Mouse (Mus musculus): Measurements from ENCODE around the gene Wdr20. TPM values are rescaled to one million over a fixed set of nuclear protein-coding genes. Genes with fewer than 3 reads are reported as not detected.

Gene Wdr20
- polyA plus RNA-seq, 1 experiment from 2014 or later = 12.8 TPM

- WGBS = under 1% methylated on average over 82 of the region's 89 CpGs
- peak; percentile 93 for ATAC-seq (ENCODE audit: low FRiP score, low TSS enrichment)
- no peak for TF ChIP-seq CTCF (IDR thresholded peaks at IDR 0.05; ENCODE audit: low read depth)
- TF ChIP-seq EP300 (optimal IDR thresholded peaks at IDR 0.05) = no peak
These were observed 41.4 kb upstream of the Wdr20 start for GRCm38 (mm10) chr12:110696173-110696974.

GRCm38 (mm10) chr12:110696975-110697400 lies 40.8 kb upstream of the Wdr20 start:
- no peaks in the 10 kb centered on the region for H3K27me3 ChIP-seq (ENCODE audit: control insufficient read depth, insufficient read depth, low read length)
- peak overlapping the region; percentile 82 for H3K4me2 ChIP-seq (replicated peaks; ENCODE audit: low read depth)
- H3K36me3 ChIP-seq (ENCODE audit: control insufficient read depth, insufficient read depth, low read length) = peaks cover 4% of the 10 kb centered on the region
- ATAC-seq (ENCODE audit: low FRiP score, low TSS enrichment) (no peak), DNase-seq (ENCODE audit: low spot score) (no peak)
- H3K9ac ChIP-seq (ENCODE audit: low read length) = peak overlapping the region; percentile 75
- peaks cover 2% of the 10 kb centered on the region; the same call in 1 of the 2 replicates for H3K4me1 ChIP-seq (replicated peaks; ENCODE audit: control insufficient read depth, insufficient read depth)
- WGBS = 42% methylated on average over 9 of the region's 9 CpGs
- TF ChIP-seq EP300 (optimal IDR thresholded peaks at IDR 0.05) = no peak
- TF ChIP-seq CTCF (IDR thresholded peaks at IDR 0.05; ENCODE audit: low read depth) = no peak
- H3K9me3 ChIP-seq (ENCODE audit: control insufficient read depth, low read length) = no peaks in the 10 kb centered on the region
- peak overlapping the region; percentile 100 for H3K4me3 ChIP-seq (ENCODE audit: low read depth, low read length)
- peak overlapping the region; percentile 79 for H3K27ac ChIP-seq (replicated peaks)

More at GRCm38 (mm10) chr12:110696173-110696974, 41.4 kb upstream of the Wdr20 start:
- peak overlapping the region; percentile 100 for H3K4me3 ChIP-seq (ENCODE audit: low read depth, low read length)
- H3K9me3 ChIP-seq (ENCODE audit: control insufficient read depth, low read length) = no peaks in the 10 kb centered on the region
- H3K36me3 ChIP-seq (ENCODE audit: control insufficient read depth, insufficient read depth, low read length) = peaks cover 8% of the 10 kb centered on the region
- H3K9ac ChIP-seq (ENCODE audit: low read length) = peak overlapping the region; percentile 96
- H3K27ac ChIP-seq (replicated peaks) = peak overlapping the region; percentile 96
- no peaks in the 10 kb centered on the region for H3K27me3 ChIP-seq (ENCODE audit: control insufficient read depth, insufficient read depth, low read length)
- H3K4me1 ChIP-seq (replicated peaks; ENCODE audit: control insufficient read depth, insufficient read depth) = peaks cover 2% of the 10 kb centered on the region; the same call in 1 of the 2 replicates
- peak overlapping the region; percentile 82 for H3K4me2 ChIP-seq (replicated peaks; ENCODE audit: low read depth)
- peak; percentile 99 for DNase-seq (ENCODE audit: low spot score)

GRCm38 (mm10) chr12:110697457-110697856 lies 40.3 kb upstream of the Wdr20 start:
- TF ChIP-seq EP300 (optimal IDR thresholded peaks at IDR 0.05) = no peak
- no peak for TF ChIP-seq CTCF (IDR thresholded peaks at IDR 0.05; ENCODE audit: low read depth)
- Histone ChIP-seq H3K9me3 (ENCODE audit: control insufficient read depth, low read length) (no peaks in the 10 kb centered on the region), H3K27me3 (ENCODE audit: control insufficient read depth, insufficient read depth, low read length) (no peaks in the 10 kb centered on the region), H3K36me3 (ENCODE audit: control insufficient read depth, insufficient read depth, low read length) (peaks cover 4% of the 10 kb centered on the region), H3K4me2 (replicated peaks; ENCODE audit: low read depth) (no peak overlapping the region), H3K4me3 (ENCODE audit: low read depth, low read length) (no peak overlapping the region), H3K9ac (ENCODE audit: low read length) (no peak overlapping the region), H3K27ac (replicated peaks) (no peak overlapping the region; the same call in 1 of the 2 replicates), H3K4me1 (replicated peaks; ENCODE audit: control insufficient read depth, insufficient read depth) (peaks cover 2% of the 10 kb centered on the region; the same call in 1 of the 2 replicates)
- DNase-seq (ENCODE audit: low spot score) = no peak
- no peak for ATAC-seq (ENCODE audit: low FRiP score, low TSS enrichment)
- WGBS = 55% methylated on average over 5 of the region's 5 CpGs

- Histone ChIP-seq H3K9me3 (ENCODE audit: control insufficient read depth, low read length) (no peaks in the 10 kb centered on the region), H3K9ac (ENCODE audit: low read length) (no peak overlapping the region), H3K4me1 (replicated peaks; ENCODE audit: control insufficient read depth, insufficient read depth) (peaks cover 2% of the 10 kb centered on the region; the same call in 1 of the 2 replicates), H3K4me3 (ENCODE audit: low read depth, low read length) (no peak overlapping the region), H3K4me2 (replicated peaks; ENCODE audit: low read depth) (no peak overlapping the region), H3K36me3 (ENCODE audit: control insufficient read depth, insufficient read depth, low read length) (no peaks in the 10 kb centered on the region), H3K27me3 (ENCODE audit: control insufficient read depth, insufficient read depth, low read length) (no peaks in the 10 kb centered on the region), H3K27ac (replicated peaks) (peak overlapping the region; percentile 69; the same call in 1 of the 2 replicates)
- no peak for ATAC-seq (ENCODE audit: low FRiP score, low TSS enrichment)
- WGBS = 61% methylated on average over 1 of the region's 1 CpGs
- TF ChIP-seq EP300 (optimal IDR thresholded peaks at IDR 0.05) (no peak), CTCF (IDR thresholded peaks at IDR 0.05; ENCODE audit: low read depth) (no peak)
- no peak for DNase-seq (ENCODE audit: low spot score)
These were observed 39.7 kb upstream of the Wdr20 start for GRCm38 (mm10) chr12:110698080-110698479.

GRCm38 (mm10) chr12:110698523-110699170 lies 39.1 kb upstream of the Wdr20 start:
- Histone ChIP-seq H3K36me3 (ENCODE audit: control insufficient read depth, insufficient read depth, low read length) (no peaks in the 10 kb centered on the region), H3K9ac (ENCODE audit: low read length) (peak overlapping the region; percentile 27; the same call in 1 of the 2 replicates), H3K4me1 (replicated peaks; ENCODE audit: control insufficient read depth, insufficient read depth) (peaks cover 2% of the 10 kb centered on the region; the same call in 1 of the 2 replicates), H3K9me3 (ENCODE audit: control insufficient read depth, low read length) (no peaks in the 10 kb centered on the region), H3K4me2 (replicated peaks; ENCODE audit: low read depth) (no peak overlapping the region), H3K27ac (replicated peaks) (peak overlapping the region; percentile 69), H3K27me3 (ENCODE audit: control insufficient read depth, insufficient read depth, low read length) (no peaks in the 10 kb centered on the region), H3K4me3 (ENCODE audit: low read depth, low read length) (no peak overlapping the region)
- ATAC-seq (ENCODE audit: low FRiP score, low TSS enrichment) (no peak), DNase-seq (ENCODE audit: low spot score) (peak; percentile 57)
- WGBS = 42% methylated on average over 15 of the region's 15 CpGs
- TF ChIP-seq EP300 (optimal IDR thresholded peaks at IDR 0.05) = no peak
- TF ChIP-seq CTCF (IDR thresholded peaks at IDR 0.05; ENCODE audit: low read depth) = no peak
